Mouse (Mus musculus) sigmoid colon, adult 10 weeks (tissue): ENCODE data around the gene Eddm3b. TPM values are rescaled to one million over a fixed set of nuclear protein-coding genes. Genes with fewer than 3 reads are reported as not detected.

Source experiments
- polyA plus RNA-seq: library from polyadenylated mRNA; stranded (reverse); fragments of 350-450 nt; fragmentation: Illumina TruSeq; extraction: RNeasy Lipid Tissue Mini Kit (QIAGEN cat#74804); gene quantifications from one replicate; pipeline ENCODE4 v1.2.3, GENCODE M21; 2014; ENCODE audit warnings: low read depth, low replicate concordance

The Eddm3b gene
- not detected for polyA plus RNA-seq

DNA sequence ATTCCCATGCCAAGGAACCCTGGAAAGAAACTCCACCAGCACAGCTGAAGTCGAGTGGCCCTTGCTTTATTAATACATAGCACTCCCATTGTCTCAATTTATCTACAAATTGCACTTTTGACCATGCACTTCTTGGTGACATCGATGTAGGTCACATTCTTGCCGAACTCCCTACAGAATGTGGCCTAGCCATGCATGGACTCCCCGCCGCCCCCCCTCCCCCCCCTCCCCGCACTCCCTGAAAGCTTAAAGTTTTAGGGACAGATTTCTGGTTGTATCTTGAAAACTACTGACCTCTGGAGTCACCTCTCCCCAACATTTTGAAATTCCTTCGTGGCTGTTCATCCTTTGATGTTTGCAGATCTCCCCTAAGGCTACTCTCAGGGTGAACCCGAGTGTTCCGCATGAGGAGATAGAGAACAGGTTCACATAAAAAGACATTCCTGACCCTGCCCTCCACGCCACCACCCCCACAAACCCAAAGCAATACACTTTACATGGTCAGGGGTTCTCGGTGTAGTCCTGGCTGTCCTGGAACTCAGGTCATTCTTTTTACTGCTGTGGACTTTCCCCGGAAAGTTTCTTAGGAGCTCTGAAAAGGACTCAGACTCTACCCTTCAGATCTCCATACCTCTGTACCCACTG, at the start of gene Eddm3b:
TSS of gene Eddm3b (plus strand) at position 511 of the 645 bp plus-strand sequence.

GRCm38 (mm10) chr14:51074335-51074734, 39.9 kb upstream of the Eddm3b start, which contains the start of gene Olfr750:
Gene Olfr750, minus strand, starts transcription at chr14:51074435.

GRCm38 (mm10) chr14:51090921-51091900, 23.0 kb upstream of the Eddm3b start, which contains the start of the genes Rnase4 and Ang:
Gene Rnase4, plus strand, starts transcription at chr14:51091077.
Gene Ang, plus strand, starts transcription at chr14:51091150.

GRCm38 (mm10) chr14:51146685-51147084, 32.5 kb downstream of the Eddm3b start, which contains the start of gene Rnase1:
Gene Rnase1, minus strand, starts transcription at chr14:51146785.

DNA sequence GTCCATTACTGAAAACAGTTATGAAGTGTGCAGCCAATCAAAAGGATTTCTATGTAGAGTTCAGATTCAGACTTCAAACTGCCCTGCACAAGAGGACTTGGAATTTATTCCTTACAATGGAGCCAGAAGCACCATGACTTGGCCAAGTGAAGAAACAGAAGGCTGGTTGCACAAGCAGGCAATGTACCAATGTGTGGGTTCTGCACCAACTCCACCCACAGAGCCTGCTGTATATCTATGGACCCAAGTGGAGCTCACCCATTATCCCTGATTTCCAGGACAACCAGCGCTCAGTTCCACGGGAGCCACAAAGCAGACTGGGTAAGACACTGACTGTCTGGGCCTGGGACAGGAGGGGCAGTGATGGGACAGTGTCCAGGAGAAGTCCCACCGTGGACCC, 47.8 kb downstream of the Eddm3b start, which contains the start of gene Rnase2b:
TSS of gene Rnase2b (plus strand) at position 285 of the 400 bp plus-strand sequence.

Other genes starting within 250 kb of the Eddm3b start
- gene Tep1, start 243.9 kb upstream of the Eddm3b start, polyA plus RNA-seq: 53.8 TPM
- 2.2 TPM for gene Klhl33, start 216.9 kb upstream of the Eddm3b start, polyA plus RNA-seq
- 13.2 TPM for gene Osgep, start 189.5 kb upstream of the Eddm3b start, polyA plus RNA-seq
- gene Apex1, start 189.5 kb upstream of the Eddm3b start, polyA plus RNA-seq: 12.7 TPM
- gene Pip4p1, start 183.6 kb upstream of the Eddm3b start, polyA plus RNA-seq: 26.2 TPM
- 68.2 TPM for gene Pnp, start 183.3 kb upstream of the Eddm3b start, polyA plus RNA-seq
- gene Gm49342, start 169.9 kb upstream of the Eddm3b start, polyA plus RNA-seq: not detected
- 10.6 TPM for gene Pnp2, start 158.4 kb upstream of the Eddm3b start, polyA plus RNA-seq
- gene Rnase10, start 106.7 kb upstream of the Eddm3b start, polyA plus RNA-seq: 0.38 TPM
- gene Rnase9, start 72.6 kb upstream of the Eddm3b start, polyA plus RNA-seq: 0.38 TPM
- not detected for gene Rnase11, start 64.3 kb upstream of the Eddm3b start, polyA plus RNA-seq
- 1.1 TPM for gene Rnase12, start 56.8 kb upstream of the Eddm3b start, polyA plus RNA-seq
- not detected for gene Olfr750, start 40.0 kb upstream of the Eddm3b start, polyA plus RNA-seq
- gene Rnase4, start 23.3 kb upstream of the Eddm3b start, polyA plus RNA-seq: 381 TPM
- gene Ang, start 23.3 kb upstream of the Eddm3b start, polyA plus RNA-seq: 14.5 TPM
- gene Rnase6, start 9.5 kb downstream of the Eddm3b start, polyA plus RNA-seq: 10.4 TPM
- gene Rnase1, start 32.4 kb downstream of the Eddm3b start, polyA plus RNA-seq: 11.5 TPM
- gene Rnase2b, start 47.8 kb downstream of the Eddm3b start, polyA plus RNA-seq: 2.9 TPM
- gene Ang2, start 84.7 kb downstream of the Eddm3b start, polyA plus RNA-seq: not detected
- not detected for gene Ear14, start 89.0 kb downstream of the Eddm3b start, polyA plus RNA-seq
- not detected for gene Rnase2a, start 141.7 kb downstream of the Eddm3b start, polyA plus RNA-seq
- gene Gm7247, start 247.3 kb downstream of the Eddm3b start, polyA plus RNA-seq: not detected